Mouse (Mus musculus): ENCODE measurements around the gene Col19a1.
"Not testable (repeated sequence)": the region's sequence is repeated elsewhere in the genome, so short reads cannot be mapped to it uniquely, and the experiment has no call there.

The Col19a1 gene

GRCm38 (mm10) chr1:24587141-24587541, at the start of gene Col19a1:
Gene Col19a1 (minus strand): TSS chr1:24587472.
- in situ Hi-C loops (cut with MboI, MseI): no loop called here

- in situ Hi-C loops (cut with MboI, MseI): loop anchor here in 1 of 2 experiments (5.0 kb wide), 1 partner anchor 994 kb away; no protein-coding TSS in a partner anchor
Observed at GRCm38 (mm10) chr1:24633553-24634132, 46.4 kb upstream of the Col19a1 start.

DNA sequence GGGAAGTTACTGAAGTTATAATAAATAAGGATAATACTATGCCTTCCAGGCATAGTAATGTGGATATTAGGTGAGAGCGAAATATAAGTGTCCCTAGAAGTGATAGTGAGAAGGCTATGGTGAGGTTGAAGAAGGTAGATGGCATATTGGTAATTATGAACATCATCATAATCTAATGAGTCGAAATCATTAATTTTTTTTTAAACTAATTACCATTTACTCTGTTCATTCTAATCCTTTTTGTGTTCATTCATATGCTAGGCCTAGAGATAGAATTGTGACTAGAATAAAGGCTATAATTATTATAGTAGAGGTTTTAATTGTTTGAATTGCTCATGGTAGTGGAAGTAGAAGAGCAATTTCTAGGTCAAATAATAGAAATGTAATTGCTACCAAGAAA, 25.3 kb upstream of the Col19a1 start:
- in situ Hi-C loops (cut with MboI, MseI): not testable (repeated sequence)

GRCm38 (mm10) chr1:24595096-24595495, 7.8 kb upstream of the Col19a1 start:
- in situ Hi-C loops (cut with MboI, MseI): no loop called here

DNA sequence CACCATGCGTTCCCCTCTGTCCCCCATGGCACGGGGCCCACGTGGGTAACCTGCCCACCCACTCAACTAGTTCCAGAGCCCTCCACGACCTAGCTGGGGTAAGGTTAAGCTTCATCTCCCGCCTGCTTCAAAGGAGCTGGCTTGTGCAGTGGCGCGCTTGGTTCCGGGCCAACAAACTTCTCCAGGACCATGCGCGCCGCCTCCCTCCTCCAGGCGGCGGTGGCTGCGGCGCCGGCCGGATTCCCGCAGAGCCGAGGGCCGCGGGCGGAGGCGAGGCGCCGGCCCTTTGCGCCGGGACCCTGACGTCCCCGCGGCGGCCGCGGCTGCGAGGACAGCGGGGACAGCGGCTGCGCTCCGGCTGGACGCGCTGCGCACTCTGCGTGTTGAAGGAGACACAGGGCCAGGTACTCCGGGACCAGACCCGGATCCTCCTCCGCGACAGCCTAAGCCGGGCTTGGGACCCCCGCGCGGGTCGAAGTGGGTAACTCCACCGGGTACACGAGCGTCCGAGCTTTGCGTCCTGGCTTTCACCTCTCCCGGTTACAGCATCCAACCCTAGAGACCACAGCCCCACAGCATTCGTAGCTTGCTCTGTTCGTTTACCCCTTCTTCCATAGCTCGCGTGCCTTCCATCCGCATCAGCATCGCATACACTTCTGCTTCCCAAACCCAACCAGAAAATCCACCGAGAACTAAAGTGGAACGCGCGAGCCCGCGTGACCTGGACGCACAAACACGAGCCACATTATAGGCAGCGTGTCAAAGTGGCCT, 717 bp downstream of the Col19a1 start:
- in situ Hi-C loops (cut with MboI, MseI): no loop called here

DNA sequence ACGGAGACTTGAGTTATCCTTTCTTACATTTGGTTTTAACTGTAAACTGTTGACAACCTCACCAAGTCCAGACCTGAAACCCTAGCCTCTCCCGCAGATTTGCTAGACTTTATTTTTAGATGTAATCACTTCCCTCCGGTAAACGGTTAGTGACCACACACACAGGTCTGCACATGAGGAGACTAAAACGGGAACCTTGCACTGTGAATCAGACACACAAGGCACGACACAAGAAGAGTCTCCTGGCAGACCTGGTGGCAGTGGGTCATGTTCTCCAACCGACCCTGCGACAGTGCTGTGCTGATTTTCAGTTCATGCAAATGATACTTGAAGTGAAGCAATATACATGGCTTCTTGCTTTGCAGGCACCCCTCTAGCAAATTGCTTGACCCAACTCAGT, 14.7 kb downstream of the Col19a1 start:
- in situ Hi-C loops (cut with MboI, MseI): no loop called here

DNA sequence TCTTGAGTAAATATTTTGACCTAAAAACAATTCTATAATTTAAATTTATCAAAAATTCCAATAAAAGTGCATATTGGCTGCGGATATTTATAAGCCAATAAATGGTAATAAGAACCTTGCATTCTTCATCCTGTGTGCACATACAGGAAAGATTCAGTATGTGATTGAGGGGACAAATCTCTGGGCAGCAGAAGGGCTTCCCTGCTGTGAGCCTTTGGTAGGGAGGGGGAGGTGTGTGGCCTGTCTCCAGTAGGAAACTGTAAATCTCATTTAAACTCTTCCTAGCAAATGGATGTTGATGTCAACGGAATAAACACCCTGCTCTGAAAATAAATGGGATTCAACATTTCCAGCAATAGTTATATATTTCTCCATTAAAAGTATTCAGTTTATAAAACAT, 23.2 kb downstream of the Col19a1 start:
- in situ Hi-C loops (cut with MboI, MseI): no loop called here

- in situ Hi-C loops (cut with MboI, MseI): no loop called here
Observed at GRCm38 (mm10) chr1:24558005-24558404, 29.3 kb downstream of the Col19a1 start.

DNA sequence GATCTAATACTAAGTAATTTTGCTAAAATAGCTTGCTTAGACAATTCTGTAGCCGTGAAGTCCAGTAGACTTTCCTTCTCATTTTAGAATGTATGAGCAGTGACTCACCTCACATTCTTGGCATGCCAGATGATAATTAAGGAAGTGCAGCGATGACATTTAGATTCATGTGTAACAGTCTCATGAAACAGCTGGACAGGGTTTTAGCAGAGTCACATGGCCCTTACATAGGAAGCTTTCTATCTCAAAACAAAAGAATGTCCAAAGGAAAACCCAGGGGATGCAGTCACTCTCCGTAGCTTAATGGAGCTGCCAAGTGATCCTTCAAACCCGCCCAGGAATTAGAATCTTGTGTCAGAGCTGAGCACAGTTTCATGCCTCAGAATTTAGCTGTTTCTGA, 33.8 kb downstream of the Col19a1 start:
- in situ Hi-C loops (cut with MboI, MseI): no loop called here

DNA sequence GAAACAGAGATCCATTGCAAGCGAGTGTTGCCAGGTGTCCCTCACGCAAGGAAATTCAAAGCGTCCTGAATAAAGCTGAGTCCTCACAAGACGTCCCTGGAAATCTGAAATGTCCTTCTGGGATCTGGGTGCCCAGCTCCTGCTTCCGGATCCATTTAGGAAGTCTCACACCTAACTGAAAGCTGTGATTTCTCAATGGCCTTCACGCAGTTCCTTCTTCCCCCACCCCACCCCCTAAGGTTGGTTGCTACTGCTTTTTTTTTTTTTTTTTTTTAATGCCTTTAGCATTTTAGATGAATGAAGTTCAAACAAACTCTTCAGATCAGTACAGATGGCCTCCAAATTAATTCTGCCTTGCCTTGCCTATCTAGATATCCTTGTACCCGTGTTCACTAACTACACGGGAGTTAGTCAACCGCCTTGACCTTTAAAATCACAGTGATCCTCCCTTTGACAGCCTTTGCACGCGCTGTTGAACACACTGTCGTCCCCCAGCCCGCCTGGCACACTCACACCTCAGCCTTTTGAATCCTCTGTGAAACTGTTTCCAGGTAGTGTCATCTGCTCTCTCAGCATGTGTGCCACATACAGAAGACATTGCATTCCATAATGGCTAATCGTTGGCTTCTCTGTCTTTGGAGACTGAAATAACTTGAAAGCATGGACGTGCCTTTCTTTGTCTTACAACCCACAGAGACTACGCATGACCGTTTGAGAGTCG, 36.6 kb downstream of the Col19a1 start:
- in situ Hi-C loops (cut with MboI, MseI): no loop called here

DNA sequence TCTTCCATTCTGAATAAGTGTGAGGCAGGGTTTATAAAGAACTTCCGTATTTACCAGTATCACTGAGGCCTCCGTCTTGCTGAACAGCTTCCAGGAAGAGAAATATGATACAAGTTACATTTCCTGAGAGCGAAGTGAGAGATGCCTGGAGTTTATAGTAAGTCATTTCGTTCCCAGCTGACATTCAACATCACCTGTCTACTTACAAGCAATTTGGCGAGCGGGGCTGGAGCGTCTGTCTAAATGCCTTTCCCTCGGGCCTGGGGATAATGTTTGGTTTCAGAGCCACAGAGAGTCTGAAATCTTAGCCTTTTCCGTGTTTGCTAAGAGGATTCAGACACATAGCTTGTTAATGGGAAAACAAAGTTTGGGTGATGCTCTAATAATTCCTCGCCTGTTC, 37.2 kb downstream of the Col19a1 start:
- in situ Hi-C loops (cut with MboI, MseI): no loop called here

DNA sequence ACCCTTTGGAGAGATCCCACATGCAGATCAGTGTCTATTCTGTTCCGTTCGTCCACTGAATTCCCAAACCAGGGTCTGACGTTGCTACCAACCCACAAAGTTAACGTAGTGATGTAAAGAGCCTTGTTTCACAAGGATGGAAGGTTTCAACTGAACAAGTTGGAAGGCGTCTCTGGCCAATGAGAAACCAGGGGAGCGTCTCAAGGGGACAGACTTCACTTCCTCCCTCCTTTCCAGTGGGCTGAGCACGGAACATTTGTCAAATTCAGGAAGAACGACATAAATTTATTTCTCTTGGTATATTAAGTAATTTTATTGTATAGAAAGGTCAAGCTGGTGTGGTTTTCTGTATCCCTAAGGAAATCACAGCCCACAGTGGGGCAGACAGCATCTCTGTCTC, 38.2 kb downstream of the Col19a1 start:
- in situ Hi-C loops (cut with MboI, MseI): no loop called here

DNA sequence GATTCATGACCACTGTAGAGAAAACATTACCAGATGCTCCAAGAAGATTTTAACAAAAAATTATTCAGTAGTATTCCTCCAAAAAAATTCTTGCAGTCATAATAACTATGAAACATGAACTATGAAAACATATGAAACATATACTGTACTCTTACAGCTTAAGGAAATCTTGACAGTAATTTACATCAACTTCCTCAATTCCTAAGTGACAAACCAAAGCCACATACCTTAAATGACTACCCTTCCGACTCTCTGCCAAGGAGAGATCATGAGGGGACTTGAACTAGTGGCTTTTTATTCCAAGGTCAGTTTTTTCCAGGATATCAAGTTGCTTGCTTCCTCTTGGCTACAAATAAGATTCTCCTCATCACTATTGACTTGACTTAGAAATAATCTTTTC, 39.7 kb downstream of the Col19a1 start:
- in situ Hi-C loops (cut with MboI, MseI): no loop called here

DNA sequence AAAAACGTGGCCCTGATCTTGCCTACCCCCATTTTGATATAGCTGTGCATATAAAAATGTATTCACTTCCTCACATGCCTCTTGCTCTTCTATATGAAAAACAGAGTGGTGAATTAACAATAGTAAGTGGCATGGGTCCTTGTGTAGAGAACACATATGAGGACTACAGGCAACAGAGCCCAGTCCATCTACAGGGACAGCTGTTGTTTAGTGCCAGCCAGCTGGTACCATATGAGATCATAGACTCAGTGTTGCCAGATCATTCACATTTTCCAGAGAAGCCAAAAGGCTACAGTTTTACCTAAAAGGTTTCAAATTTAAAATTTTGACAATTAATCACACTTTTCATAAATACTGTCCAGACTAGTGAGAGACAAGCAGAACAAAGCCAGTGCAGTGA, 47.4 kb downstream of the Col19a1 start:
- in situ Hi-C loops (cut with MboI, MseI): no loop called here

GRCm38 (mm10) chr1:24527194-24527593, 60.1 kb downstream of the Col19a1 start:
- in situ Hi-C loops (cut with MboI, MseI): no loop called here

- in situ Hi-C loops (cut with MboI, MseI): no loop called here
Observed at GRCm38 (mm10) chr1:24517462-24517861, 69.8 kb downstream of the Col19a1 start.

GRCm38 (mm10) chr1:24515341-24515740, 71.9 kb downstream of the Col19a1 start:
- in situ Hi-C loops (cut with MboI, MseI): no loop called here

DNA sequence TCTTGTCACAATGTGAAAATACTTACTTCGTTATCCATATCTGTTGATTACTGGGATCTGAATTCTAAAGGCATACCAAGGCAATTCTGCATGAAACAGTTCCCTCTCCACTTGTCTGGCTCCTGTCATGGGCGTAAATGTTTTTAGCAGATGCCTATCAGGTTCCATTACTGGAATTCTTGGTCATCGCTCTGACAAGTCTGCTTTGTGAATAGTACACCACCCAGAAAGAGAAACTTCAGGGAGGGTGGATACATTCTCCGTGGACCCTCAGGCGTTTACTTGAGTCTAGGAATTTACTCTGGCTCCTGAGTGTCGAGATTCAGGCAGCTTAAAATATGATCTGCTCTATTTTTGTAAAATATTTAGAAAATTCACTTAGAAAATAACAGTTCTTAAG, 75.7 kb downstream of the Col19a1 start:
- in situ Hi-C loops (cut with MboI, MseI): no loop called here

DNA sequence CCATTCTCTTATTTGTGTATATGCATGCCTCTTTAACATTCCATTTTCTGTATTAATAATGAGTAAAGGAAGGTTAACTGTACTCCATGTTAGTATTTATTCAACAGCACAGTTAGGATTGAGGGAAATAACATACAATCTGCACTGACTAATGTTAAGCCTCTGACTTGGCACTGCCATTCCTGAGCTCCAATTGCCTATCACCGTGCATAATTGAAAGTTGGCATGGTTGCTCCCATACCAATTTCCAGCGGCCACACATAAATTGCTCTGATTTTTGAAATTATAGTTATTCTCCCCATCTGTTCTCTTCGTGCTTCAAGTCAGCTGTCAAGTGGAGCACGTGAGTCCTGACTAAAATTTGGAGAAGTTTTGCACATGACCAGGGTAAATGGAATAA, 91.9 kb downstream of the Col19a1 start:
- in situ Hi-C loops (cut with MboI, MseI): no loop called here

GRCm38 (mm10) chr1:24484161-24484560, 103.1 kb downstream of the Col19a1 start:
- in situ Hi-C loops (cut with MboI, MseI): no loop called here

- in situ Hi-C loops (cut with MboI, MseI): no loop called here
Observed at GRCm38 (mm10) chr1:24471096-24471710, 116.1 kb downstream of the Col19a1 start.

DNA sequence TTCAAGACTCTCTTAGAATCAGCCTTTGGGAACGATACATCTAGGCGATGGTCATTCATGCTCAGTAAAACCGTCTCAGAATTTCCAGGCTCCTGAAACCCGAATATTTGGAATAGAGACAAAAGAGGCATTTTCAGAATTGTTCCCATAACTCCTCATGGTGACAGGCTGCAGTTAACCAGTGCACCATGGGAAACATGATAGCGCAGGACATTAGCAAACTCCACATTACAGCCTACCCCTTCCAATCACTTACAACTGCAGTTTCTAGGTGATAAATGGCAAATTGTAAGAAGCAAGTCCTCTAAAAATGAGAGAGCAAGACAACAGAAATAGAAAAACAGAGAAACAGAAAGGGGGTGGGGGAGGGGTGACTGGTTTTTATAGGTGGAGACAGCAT, 116.6 kb downstream of the Col19a1 start:
- in situ Hi-C loops (cut with MboI, MseI): no loop called here

Measured in T-helper 17 cell (primary cell).